Comparison of ENCODE assay signal across 20 mouse cellular contexts in genomic region chr6:134377201-134377600, GRCm38 (mm10). TPM values are rescaled to one million over a fixed set of nuclear protein-coding genes. Genes with fewer than 3 reads are reported as not detected.
"Had no signal": no experiment of that assay in that cellular context is flagged by ENCODE, and none has a peak within 500 bp of the region (broad histone marks: within the 10 kb centered on the region; RNA-seq: fewer than 3 reads in every experiment).

No protein-coding gene starts in this region.

- H3K36me3 ChIP-seq: limb, embryonic 12.5 days; limb, embryonic 15.5 days; lung, embryonic 15.5 days had no signal

- H3K4me3 ChIP-seq: limb, embryonic 12.5 days; limb, embryonic 15.5 days; lung, embryonic 15.5 days had no signal

- H3K9me3 ChIP-seq: limb, embryonic 15.5 days; lung, embryonic 15.5 days had no signal

- H3K27ac ChIP-seq: kidney, postnatal 0 days; limb, embryonic 12.5 days; limb, embryonic 15.5 days; liver, embryonic 14.5 days; lung, embryonic 15.5 days had no signal

- DNase-seq: kidney, postnatal 25 days; left cerebral cortex, postnatal 4 days; liver, postnatal 0 days; lung, postnatal 10 days; lung, postnatal 4 days; midbrain, embryonic 14.5 days; thymus, adult 18-20 months; thymus, postnatal 4 days had no signal

- H3K27me3 ChIP-seq: limb, embryonic 12.5 days; limb, embryonic 15.5 days; lung, embryonic 15.5 days had no signal

- H3K4me1 ChIP-seq: limb, embryonic 12.5 days; limb, embryonic 15.5 days; lung, embryonic 15.5 days had no signal

RNA-seq across cellular contexts. Expression of gene Bcl2l14, which starts 18.9 kb away (rescaled TPM):
- total RNA-seq: layer of hippocampus, adult 18-20 months; layer of hippocampus, postnatal 14 days; left cerebral cortex, adult 8-10 months; left cerebral cortex, postnatal 14 days; left cerebral cortex, postnatal 4 days; midbrain, postnatal 0 days had no signal
- polyA plus RNA-seq: midbrain, embryonic 11.5 days; midbrain, embryonic 14.5 days; midbrain, postnatal 0 days; neural tube, embryonic 11.5 days had no signal
